Mouse (Mus musculus) heart, postnatal 0 days (tissue): Measurements from ENCODE around the gene Clcf1. TPM values are rescaled to one million over a fixed set of nuclear protein-coding genes. Genes with fewer than 3 reads are reported as not detected.

ENCODE experiments used
- ATAC-seq: fragments of 200-750 bp; cut with Nextera tagmentation; 2 replicates; pipeline ENCODE4 v1.8.0; 2017; ENCODE audit warnings: low read depth, moderate number of reproducible peaks, moderate library complexity; ENCODE audit not compliant: insufficient read depth
- DNase-seq: peaks from one replicate; pipeline ENCODE4 v3.0.0-alpha.2; 2016; ENCODE audit warnings: low spot score
- H3K27ac ChIP-seq: fragments of 300-500 bp; sonication (generic); 2 replicates; pipeline ENCODE4 v1.5.1; 2014; ENCODE audit warnings: low read depth, mild to moderate bottlenecking
- H3K27me3 ChIP-seq: fragments of 300-500 bp; sonication (generic); 2 replicates; pipeline ENCODE4 v1.6.1; 2014; ENCODE audit warnings: low read length, mixed read lengths; ENCODE audit not compliant: control insufficient read depth, insufficient read depth
- H3K36me3 ChIP-seq: fragments of 300-500 bp; sonication (generic); replicated peaks from 2 replicates; pipeline ENCODE4 v1.6.1; 2014; ENCODE audit warnings: low read length, mixed read lengths; ENCODE audit not compliant: control insufficient read depth, insufficient read depth
- H3K4me1 ChIP-seq: fragments of 300-500 bp; sonication (generic); 2 replicates; pipeline ENCODE4 v1.6.1; 2014; ENCODE audit warnings: antibody characterized with exemption; ENCODE audit not compliant: control insufficient read depth, insufficient read depth
- H3K4me2 ChIP-seq: fragments of 300-500 bp; sonication (generic); 2 replicates; pipeline ENCODE4 v1.6.1; 2014; ENCODE audit warnings: low read depth, mild to moderate bottlenecking, low read length, moderate library complexity
- H3K4me3 ChIP-seq: fragments of 300-500 bp; sonication (generic); 2 replicates; pipeline ENCODE4 v1.5.1; 2014; ENCODE audit warnings: low read depth, low read length
- H3K9ac ChIP-seq: fragments of 300-500 bp; sonication (generic); replicated peaks from 2 replicates; pipeline ENCODE4 v1.6.1; 2014; ENCODE audit warnings: low read depth, low read length, mixed read lengths
- H3K9me3 ChIP-seq: fragments of 300-500 bp; sonication (generic); replicated peaks from 2 replicates; pipeline ENCODE4 v1.6.1; 2016; ENCODE audit warnings: low read length; ENCODE audit not compliant: control insufficient read depth
- CTCF ChIP-seq: IDR thresholded peaks from 2 replicates; pipeline ENCODE4 v1.5.1; 2016; ENCODE audit warnings: antibody characterized with exemption, control low read depth, low read depth
- EP300 ChIP-seq: IDR thresholded peaks from 2 replicates; pipeline ENCODE4 v1.6.1; 2016; ENCODE audit warnings: antibody characterized with exemption, low read depth
- WGBS: fragments of 180-500 bp; shearing (Covaris S2); extraction: QIAGEN DNeasy Blood & Tissue Kit; methylation state at CpG from one replicate; pipeline ENCODE4 v1.1.7; 2014; 5-methylcytosine and 5-hydroxymethylcytosine counted together
- polyA plus RNA-seq: library from polyadenylated mRNA; unstranded; fragments of >200 nt; fragmentation: Nextera tagmentation; extraction: Ambion mirVana; gene quantifications from 2 replicates; pipeline ENCODE4 v1.2.1, GENCODE M21; 2015
- total RNA-seq: library from RNA; depleted of rRNA; stranded (reverse); fragments of >200 nt; gene quantifications from 2 replicates; pipeline ENCODE4 v1.2.3, GENCODE M21; 2014; ENCODE audit warnings: low replicate concordance

Clcf1 gene
- total and polyA plus RNA-seq, 2 experiments from 2014 or later, result 0.67 to 14.7 TPM

- DNase-seq, result no peak
- no peaks in the 10 kb centered on the region for H3K9me3 ChIP-seq
- WGBS, result 65% methylated on average over 4 of the region's 4 CpGs
- H3K27ac ChIP-seq, result peak within 1 kb of the TSS; percentile 93
- H3K27me3 ChIP-seq, result no peaks in the 10 kb centered on the region
- H3K9ac ChIP-seq, result peak within 1 kb of the TSS; percentile 92
- H3K36me3 ChIP-seq, result peaks cover 28% of the 10 kb centered on the region
- peak within 1 kb of the TSS; percentile 91 for H3K4me3 ChIP-seq
- peak within 1 kb of the TSS; percentile 86 for H3K4me2 ChIP-seq
- TF ChIP-seq CTCF (no peak), EP300 (no peak)
- no peak for ATAC-seq
- peaks cover 34% of the 10 kb centered on the region for H3K4me1 ChIP-seq
Measured at GRCm38 (mm10) chr19:4190831-4191334, 23.2 kb upstream of the Clcf1 start, which contains the start of gene Tbc1d10c. Gene Tbc1d10c (minus strand): TSS chr19:4191284.

GRCm38 (mm10) chr19:4191528-4192250 lies 22.3 kb upstream of the Clcf1 start, which contains the start of gene Ppp1ca:
Gene Ppp1ca (plus strand): TSS chr19:4192065.
- TF ChIP-seq EP300, result peak; percentile 44; the same call in 1 of the 2 replicates
- peak; percentile 88 for TF ChIP-seq CTCF

GRCm38 (mm10) chr19:4192251-4192985 lies 21.6 kb upstream of the Clcf1 start:
- TF ChIP-seq EP300 (no peak), CTCF (no peak)
- DNase-seq, result no peak
- H3K27me3 ChIP-seq, result no peaks in the 10 kb centered on the region
- peak overlapping the region; percentile 91 for H3K4me3 ChIP-seq
- peak overlapping the region; percentile 93 for H3K27ac ChIP-seq
- H3K4me2 ChIP-seq, result peak overlapping the region; percentile 86
- H3K9me3 ChIP-seq, result no peaks in the 10 kb centered on the region
- H3K9ac ChIP-seq, result peak overlapping the region; percentile 92
- ATAC-seq, result peak; percentile 45
- WGBS, result under 1% methylated on average over 37 of the region's 52 CpGs
- H3K4me1 ChIP-seq, result peaks cover 20% of the 10 kb centered on the region
- peaks cover 44% of the 10 kb centered on the region for H3K36me3 ChIP-seq

More at GRCm38 (mm10) chr19:4191528-4192250, 22.3 kb upstream of the Clcf1 start, which contains the start of gene Ppp1ca:
- ATAC-seq (peak; percentile 90), DNase-seq (peak; percentile 93)
- Histone ChIP-seq H3K4me3 (peak within 1 kb of the TSS; percentile 91), H3K9me3 (no peaks in the 10 kb centered on the region), H3K9ac (peak within 1 kb of the TSS; percentile 92), H3K4me1 (peaks cover 27% of the 10 kb centered on the region), H3K4me2 (peak within 1 kb of the TSS; percentile 86), H3K27me3 (no peaks in the 10 kb centered on the region), H3K36me3 (peaks cover 36% of the 10 kb centered on the region), H3K27ac (peak within 1 kb of the TSS; percentile 93)
- WGBS, result 4% methylated on average over 38 of the region's 47 CpGs

- DNase-seq (no peak), ATAC-seq (no peak)
- Histone ChIP-seq H3K9ac (peak overlapping the region; percentile 92), H3K4me3 (peak overlapping the region; percentile 91), H3K9me3 (no peaks in the 10 kb centered on the region), H3K27ac (peak overlapping the region; percentile 93), H3K36me3 (peaks cover 47% of the 10 kb centered on the region), H3K27me3 (no peaks in the 10 kb centered on the region), H3K4me1 (peaks cover 15% of the 10 kb centered on the region), H3K4me2 (peak overlapping the region; percentile 86)
- TF ChIP-seq EP300 (no peak), CTCF (no peak)
- WGBS, result 49% methylated on average over 6 of the region's 6 CpGs
Measured at GRCm38 (mm10) chr19:4193129-4193528, 20.9 kb upstream of the Clcf1 start.

- DNase-seq (no peak), ATAC-seq (no peak)
- no peaks in the 10 kb centered on the region for H3K9me3 ChIP-seq
- no peak overlapping the region for H3K4me3 ChIP-seq
- peaks cover 15% of the 10 kb centered on the region for H3K4me1 ChIP-seq
- H3K36me3 ChIP-seq, result peaks cover 53% of the 10 kb centered on the region
- WGBS, result 74% methylated on average over 8 of the region's 8 CpGs
- no peaks in the 10 kb centered on the region for H3K27me3 ChIP-seq
- H3K4me2 ChIP-seq, result no peak overlapping the region
- TF ChIP-seq CTCF (no peak), EP300 (no peak)
- H3K9ac ChIP-seq, result no peak overlapping the region
- no peak overlapping the region for H3K27ac ChIP-seq
Measured at GRCm38 (mm10) chr19:4194021-4194724, 19.9 kb upstream of the Clcf1 start.
